ENCODE assay signal across 7 mouse cellular contexts in the genomic region with DNA sequence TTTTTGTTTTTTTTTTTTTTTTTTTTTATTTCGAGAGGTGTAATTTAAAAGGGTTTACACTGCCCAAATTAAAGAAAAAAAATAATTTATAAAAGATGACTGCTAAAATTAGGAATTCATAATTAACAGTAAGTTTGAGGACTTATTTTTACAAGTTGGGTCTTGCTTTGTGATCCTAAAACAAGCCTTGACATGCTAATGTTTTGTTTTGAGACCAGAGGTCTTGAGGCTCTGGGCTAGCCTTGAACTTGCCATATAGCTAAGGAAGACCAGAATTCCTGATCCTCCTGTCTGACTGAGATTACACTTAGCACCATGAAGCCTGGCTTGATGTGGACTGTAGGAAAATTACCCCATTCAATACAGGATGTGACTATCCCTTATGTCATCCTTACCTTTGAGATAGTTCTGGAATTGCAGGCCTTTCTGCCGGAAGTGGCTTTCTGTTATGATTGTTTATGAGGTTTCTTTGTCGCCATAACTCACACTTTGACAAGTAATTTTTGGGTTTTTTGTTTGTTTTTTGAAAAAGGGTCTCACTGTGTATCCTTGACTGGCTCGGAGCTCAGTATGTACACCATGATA. TPM values are rescaled to one million over a fixed set of nuclear protein-coding genes. Genes with fewer than 3 reads are reported as not detected.
DNase-seq lines count a peak whose midpoint lies in the region; ATAC-seq and TF ChIP-seq lines count a peak whose summit lies in the region.

No protein-coding gene starts in this region.

- ATAC-seq in lung, postnatal 0 days: no peak
- peak; percentile 7 for ATAC-seq in inflammation-experienced regulatory T-cells, adult 6 months

- H3K27me3 ChIP-seq in lung, postnatal 0 days (replicated peaks; ENCODE audit: insufficient read depth, low read length): no peaks in the 10 kb centered on the region
- no peaks in the 10 kb centered on the region for H3K27me3 ChIP-seq in splenic B cell, adult 2 months (ENCODE audit: control insufficient read depth, insufficient read depth, low read length, poor library complexity, severe bottlenecking)

- no peaks in the 10 kb centered on the region for H3K9me3 ChIP-seq in lung, postnatal 0 days (ENCODE audit: low read length)

- TF ChIP-seq CTCF in lung, postnatal 0 days (IDR thresholded peaks at IDR 0.05): no peak
- no peak for TF ChIP-seq CTCF in cortical plate, adult 2 months (IDR thresholded peaks at IDR 0.05; ENCODE audit: extremely low read depth, insufficient read depth, low read length)

- H3K36me3 ChIP-seq in lung, postnatal 0 days (ENCODE audit: insufficient read depth, low read length): peaks cover 5% of the 10 kb centered on the region; the same call in 1 of the 2 replicates
- H3K36me3 ChIP-seq in splenic B cell, adult 2 months (ENCODE audit: control insufficient read depth, insufficient read depth, low read length, poor library complexity, severe bottlenecking): peaks cover 35% of the 10 kb centered on the region

- WGBS in lung, postnatal 0 days: 39% methylated on average over 4 of the region's 4 CpGs

- H3K9ac ChIP-seq in lung, postnatal 0 days (replicated peaks; ENCODE audit: low read depth): no peak overlapping the region; the same call in 1 of the 2 replicates

- no peak overlapping the region for H3K27ac ChIP-seq in lung, postnatal 0 days (ENCODE audit: low read length)
- H3K27ac ChIP-seq in cortical plate, adult 2 months (ENCODE audit: insufficient read depth, low read length): no peak overlapping the region

- H3K4me2 ChIP-seq in lung, postnatal 0 days (replicated peaks; ENCODE audit: low read depth, low read length): peak overlapping the region; percentile 68

- no peak for TF ChIP-seq EP300 in lung, postnatal 0 days (IDR thresholded peaks at IDR 0.05)

- TF ChIP-seq POLR2A in cortical plate, adult 2 months (IDR thresholded peaks at IDR 0.05; ENCODE audit: extremely low read depth, insufficient read depth, low read length): no peak

- H3K4me3 ChIP-seq in lung, postnatal 0 days (ENCODE audit: low read depth, low read length): peak overlapping the region; percentile 50
- H3K4me3 ChIP-seq in cortical plate, adult 2 months (ENCODE audit: insufficient read depth, low read length): peak overlapping the region; percentile 27

- peaks cover 9% of the 10 kb centered on the region; the same call in 1 of the 2 replicates for H3K4me1 ChIP-seq in lung, postnatal 0 days (ENCODE audit: insufficient read depth, low read depth, low read length)
- H3K4me1 ChIP-seq in cortical plate, adult 2 months (ENCODE audit: control insufficient read depth, insufficient read depth, low read length): peaks cover 4% of the 10 kb centered on the region; the same call in 1 of the 2 replicates

- peak; percentile 35 for DNase-seq in lung, postnatal 0 days (ENCODE audit: low spot score)
- DNase-seq in lung, postnatal 4 days: no peak
- DNase-seq in splenic B cell, adult 2 months (ENCODE audit: low read depth, low spot score): peak; percentile 54
- DNase-seq in left cerebral cortex, adult 8-10 months (ENCODE audit: low spot score in 2 of 2): no peak
- no peak for DNase-seq in natural killer cell, adult 2 months (ENCODE audit: low spot score in 2 of 2)

RNA-seq across cellular contexts. Expression of a gene that starts 4.6 kb away (rescaled TPM):
- 72.3 and 78.1 TPM in 2 replicates for polyA plus RNA-seq in lung, postnatal 0 days (2015; fragmentation: Nextera tagmentation; extraction: Ambion mirVana)
- polyA plus RNA-seq in cortical plate, adult 2 months (2012; rRNA removed): 16.8 and 18.6 TPM in 2 replicates
- 100 to 1,000 TPM; 133 to 334 (median 288) TPM for polyA plus RNA-seq in inflammation-experienced regulatory T-cells, adult 6 months (2017; shearing (Covaris generic))
- 10 to 100 TPM; 34.1 to 39.4 (median 35.2) TPM for total RNA-seq in left cerebral cortex, adult 8-10 months (2022)

Comparison
In these comparisons a context has a peak if more than half of its experiments do, and no peak if none do; other contexts are left out.
1. DNase-seq: peak in lung, postnatal 0 days (single experiment) and splenic B cell, adult 2 months (single experiment); none in lung, postnatal 4 days (0 of 2), left cerebral cortex, adult 8-10 months (0 of 2) and natural killer cell, adult 2 months (0 of 2).